Mouse (Mus musculus): ENCODE data around the gene 5730596B20Rik. TPM values are rescaled to one million over a fixed set of nuclear protein-coding genes. Genes with fewer than 3 reads are reported as not detected.

5730596B20Rik gene
- polyA plus RNA-seq, 1 experiment from 2014 or later, result 0.98 TPM

- Histone ChIP-seq H3K4me3 (replicated peaks) (no peak overlapping the region), H3K4me2 (no peak overlapping the region), H3K9me3 (no peaks in the 10 kb centered on the region), H3K4me1 (replicated peaks) (peaks cover 80% of the 10 kb centered on the region), H3K27me3 (peaks cover 84% of the 10 kb centered on the region), H3K36me3 (peaks cover 11% of the 10 kb centered on the region), H3K9ac (replicated peaks) (no peak overlapping the region), H3K27ac (no peak overlapping the region)
- no peak for ATAC-seq (ENCODE audit: insufficient number of reproducible peaks, insufficient read depth, low FRiP score, low TSS enrichment, low read depth)
- 45% methylated on average over 1 of the region's 1 CpGs for WGBS
These were observed 9.2 kb downstream of the 5730596B20Rik start for GRCm38 (mm10) chr6:52186500-52186899.

GRCm38 (mm10) chr6:52189172-52189591, 11.9 kb downstream of the 5730596B20Rik start:
- Histone ChIP-seq H3K4me3 (replicated peaks) (no peak overlapping the region), H3K36me3 (peaks cover 6% of the 10 kb centered on the region; the same call in 1 of the 2 replicates), H3K9me3 (no peaks in the 10 kb centered on the region), H3K27ac (0 out of 2 replicates have a peak overlapping the region, but pooled peaks have one; percentile 9), H3K4me1 (replicated peaks) (peaks cover 68% of the 10 kb centered on the region), H3K4me2 (no peak overlapping the region), H3K27me3 (peaks cover 81% of the 10 kb centered on the region), H3K9ac (replicated peaks) (no peak overlapping the region)
- WGBS, result 29% methylated on average over 5 of the region's 5 CpGs
- no peak for ATAC-seq (ENCODE audit: insufficient number of reproducible peaks, insufficient read depth, low FRiP score, low TSS enrichment, low read depth)

GRCm38 (mm10) chr6:52189909-52190308, 12.6 kb downstream of the 5730596B20Rik start:
- Histone ChIP-seq H3K36me3 (peaks cover 6% of the 10 kb centered on the region; the same call in 1 of the 2 replicates), H3K9me3 (no peaks in the 10 kb centered on the region), H3K9ac (replicated peaks) (no peak overlapping the region), H3K4me3 (replicated peaks) (no peak overlapping the region), H3K4me1 (replicated peaks) (peaks cover 60% of the 10 kb centered on the region), H3K27ac (no peak overlapping the region), H3K4me2 (0 out of 2 replicates have a peak overlapping the region, but pooled peaks have one; percentile 97), H3K27me3 (peaks cover 81% of the 10 kb centered on the region)
- 24% methylated on average over 8 of the region's 8 CpGs for WGBS
- no peak for ATAC-seq (ENCODE audit: insufficient number of reproducible peaks, insufficient read depth, low FRiP score, low TSS enrichment, low read depth)

GRCm38 (mm10) chr6:52190410-52190809, 13.1 kb downstream of the 5730596B20Rik start:
- Histone ChIP-seq H3K4me2 (peak overlapping the region; percentile 97), H3K36me3 (peaks cover 6% of the 10 kb centered on the region), H3K9me3 (no peaks in the 10 kb centered on the region), H3K4me1 (replicated peaks) (peaks cover 55% of the 10 kb centered on the region), H3K9ac (replicated peaks) (no peak overlapping the region), H3K4me3 (replicated peaks) (peak overlapping the region; percentile 55), H3K27me3 (peaks cover 80% of the 10 kb centered on the region), H3K27ac (no peak overlapping the region)
- 3% methylated on average over 23 of the region's 23 CpGs for WGBS
- ATAC-seq (ENCODE audit: insufficient number of reproducible peaks, insufficient read depth, low FRiP score, low TSS enrichment, low read depth), result no peak

GRCm38 (mm10) chr6:52190906-52191810, 13.9 kb downstream of the 5730596B20Rik start, which contains the start of gene Hoxa4:
Gene Hoxa4, minus strand, starts transcription at chr6:52191753.
- Histone ChIP-seq H3K9me3 (no peaks in the 10 kb centered on the region), H3K36me3 (peaks cover 9% of the 10 kb centered on the region), H3K9ac (replicated peaks) (peak within 1 kb of the TSS; percentile 71), H3K4me2 (peak within 1 kb of the TSS; percentile 97), H3K4me1 (replicated peaks) (peaks cover 48% of the 10 kb centered on the region), H3K27ac (peak within 1 kb of the TSS; percentile 42; the same call in 1 of the 2 replicates), H3K27me3 (peaks cover 78% of the 10 kb centered on the region), H3K4me3 (replicated peaks) (peak within 1 kb of the TSS; percentile 55)
- 0 out of 2 replicates have a peak, but pooled peaks have one; percentile 21 for ATAC-seq (ENCODE audit: insufficient number of reproducible peaks, insufficient read depth, low FRiP score, low TSS enrichment, low read depth)
- 1% methylated on average over 74 of the region's 102 CpGs for WGBS

- H3K27me3 ChIP-seq, result peaks cover 75% of the 10 kb centered on the region
- ATAC-seq (ENCODE audit: insufficient number of reproducible peaks, insufficient read depth, low FRiP score, low TSS enrichment, low read depth), result peak; percentile 55; the same call in 1 of the 2 replicates
- peak overlapping the region; percentile 42; the same call in 1 of the 2 replicates for H3K27ac ChIP-seq
- H3K4me1 ChIP-seq (replicated peaks), result peaks cover 44% of the 10 kb centered on the region
- peak overlapping the region; percentile 53 for H3K9ac ChIP-seq (replicated peaks)
- H3K4me3 ChIP-seq (replicated peaks), result peak overlapping the region; percentile 55
- WGBS, result under 1% methylated on average over 39 of the region's 55 CpGs
- peaks cover 9% of the 10 kb centered on the region for H3K36me3 ChIP-seq
- H3K9me3 ChIP-seq, result no peaks in the 10 kb centered on the region
- H3K4me2 ChIP-seq, result peak overlapping the region; percentile 97
These were observed 14.7 kb downstream of the 5730596B20Rik start for GRCm38 (mm10) chr6:52191860-52192550.

GRCm38 (mm10) chr6:52194690-52195089, 17.4 kb downstream of the 5730596B20Rik start:
- no peak for ATAC-seq (ENCODE audit: insufficient number of reproducible peaks, insufficient read depth, low FRiP score, low TSS enrichment, low read depth)
- Histone ChIP-seq H3K36me3 (peaks cover 7% of the 10 kb centered on the region), H3K4me1 (replicated peaks) (peaks cover 33% of the 10 kb centered on the region), H3K27ac (no peak overlapping the region), H3K27me3 (peaks cover 55% of the 10 kb centered on the region), H3K4me3 (replicated peaks) (no peak overlapping the region), H3K9me3 (no peaks in the 10 kb centered on the region), H3K9ac (replicated peaks) (no peak overlapping the region), H3K4me2 (no peak overlapping the region)
- 27% methylated on average over 10 of the region's 10 CpGs for WGBS

GRCm38 (mm10) chr6:52196811-52197210, 19.5 kb downstream of the 5730596B20Rik start:
- Histone ChIP-seq H3K9me3 (no peaks in the 10 kb centered on the region), H3K9ac (replicated peaks) (no peak overlapping the region), H3K4me1 (replicated peaks) (peaks cover 34% of the 10 kb centered on the region), H3K4me3 (replicated peaks) (no peak overlapping the region), H3K27me3 (peaks cover 47% of the 10 kb centered on the region), H3K36me3 (peaks cover 18% of the 10 kb centered on the region), H3K27ac (no peak overlapping the region), H3K4me2 (no peak overlapping the region)
- WGBS, result 41% methylated on average over 9 of the region's 9 CpGs
- ATAC-seq (ENCODE audit: insufficient number of reproducible peaks, insufficient read depth, low FRiP score, low TSS enrichment, low read depth), result no peak

- WGBS, result 15% methylated on average over 10 of the region's 10 CpGs
- Histone ChIP-seq H3K27ac (no peak overlapping the region), H3K9ac (replicated peaks) (no peak overlapping the region), H3K9me3 (no peaks in the 10 kb centered on the region), H3K4me1 (replicated peaks) (peaks cover 33% of the 10 kb centered on the region), H3K27me3 (peaks cover 47% of the 10 kb centered on the region), H3K36me3 (peaks cover 20% of the 10 kb centered on the region), H3K4me2 (no peak overlapping the region), H3K4me3 (replicated peaks) (no peak overlapping the region)
- no peak for ATAC-seq (ENCODE audit: insufficient number of reproducible peaks, insufficient read depth, low FRiP score, low TSS enrichment, low read depth)
These were observed 20.0 kb downstream of the 5730596B20Rik start for GRCm38 (mm10) chr6:52197271-52197670.

- Histone ChIP-seq H3K4me3 (replicated peaks) (peak overlapping the region; percentile 12), H3K9me3 (no peaks in the 10 kb centered on the region), H3K27ac (0 out of 2 replicates have a peak overlapping the region, but pooled peaks have one; percentile 19), H3K9ac (replicated peaks) (no peak overlapping the region), H3K4me2 (peak overlapping the region; percentile 32), H3K4me1 (replicated peaks) (peaks cover 56% of the 10 kb centered on the region), H3K36me3 (peaks cover 39% of the 10 kb centered on the region), H3K27me3 (peaks cover 30% of the 10 kb centered on the region)
- no peak for ATAC-seq (ENCODE audit: insufficient number of reproducible peaks, insufficient read depth, low FRiP score, low TSS enrichment, low read depth)
- 9% methylated on average over 30 of the region's 30 CpGs for WGBS
These were observed 22.9 kb downstream of the 5730596B20Rik start for GRCm38 (mm10) chr6:52200073-52200750.
